Mouse (Mus musculus) MEL (cell line): ENCODE measurements around the gene Ablim1.

ENCODE experiments used
- CHD1 ChIP-seq: IDR thresholded peaks from 2 replicates; pipeline ENCODE4 v1.6.1; 2012; ENCODE audit warnings: low read depth, mild to moderate bottlenecking, inconsistent platforms, low read length, improper control_type of control experiment
- POLR2A ChIP-seq, 2 experiments: IDR thresholded peaks; 2 replicates each; pipeline ENCODE4 v1.6.1; 2011 to 2012; ENCODE audit warnings: low read length in 2 of 2, mild to moderate bottlenecking in 2 of 2, control low read depth in 1 of 2, improper control_type of control experiment in 1 of 2, low read depth in 1 of 2, moderate library complexity in 1 of 2; ENCODE audit not compliant: control insufficient read depth in 1 of 2, insufficient read depth in 1 of 2, poor library complexity in 1 of 2
- RAD21 ChIP-seq: IDR thresholded peaks from 2 replicates; pipeline ENCODE4 v1.6.1; 2011; ENCODE audit warnings: mild to moderate bottlenecking, low read depth, low read length, improper control_type of control experiment
- SMC3 ChIP-seq: IDR thresholded peaks from 2 replicates; pipeline ENCODE4 v1.6.1; 2011; ENCODE audit warnings: low read depth, low read length, improper control_type of control experiment

- TF ChIP-seq SMC3 (no peak), POLR2A (IDR thresholded peaks at IDR 0.05; ENCODE audit: control insufficient read depth in 1 of 2, insufficient read depth in 1 of 2, low read depth in 1 of 2, low read length in 2 of 2, poor library complexity in 1 of 2) (no peak), CHD1 (no peak), RAD21 (no peak)
Observed at GRCm38 (mm10) chr19:57222657-57223056, 92.1 kb downstream of the Ablim1 start.
